Mouse (Mus musculus): ENCODE measurements around the gene Sbno1. TPM values are rescaled to one million over a fixed set of nuclear protein-coding genes. Genes with fewer than 3 reads are reported as not detected.
A peak's percentile ranks its signal among the peaks of the same experiment; 100 is the strongest.

The Sbno1 gene
- polyA plus RNA-seq, 1 experiment = 189 TPM

GRCm38 (mm10) chr5:124439447-124440093 is 13.8 kb upstream of the Sbno1 start, which contains the start of gene Kmt5a:
Kmt5a (plus strand) TSS chr5:124439930.
- Histone ChIP-seq H3K36me3 (ENCODE audit: control insufficient read depth, insufficient read depth, low read length, poor library complexity, severe bottlenecking) (no peaks in the 10 kb centered on the region), H3K27ac (ENCODE audit: insufficient read depth, low read length) (peak within 1 kb of the TSS; percentile 83), H3K27me3 (ENCODE audit: control insufficient read depth, insufficient read depth, low read length, poor library complexity, severe bottlenecking) (no peaks in the 10 kb centered on the region)

GRCm38 (mm10) chr5:124438746-124439145 is 12.9 kb upstream of the Sbno1 start:
- H3K9ac ChIP-seq (ENCODE audit: low read depth, poor library complexity, severe bottlenecking) = peak overlapping the region; percentile 82
- H3K27ac ChIP-seq (ENCODE audit: insufficient read depth, low read length) = peak overlapping the region; percentile 74

More at GRCm38 (mm10) chr5:124439447-124440093, 13.8 kb upstream of the Sbno1 start, which contains the start of gene Kmt5a:
- Histone ChIP-seq H3K4me1 (ENCODE audit: control insufficient read depth, insufficient read depth, low read length) (no peaks in the 10 kb centered on the region), H3K9me3 (replicated peaks; ENCODE audit: control insufficient read depth, insufficient read depth, low read length, poor library complexity, severe bottlenecking) (no peaks in the 10 kb centered on the region), H3K9ac (ENCODE audit: low read depth, poor library complexity, severe bottlenecking) (peak within 1 kb of the TSS; percentile 84), H3K4me3 (ENCODE audit: low read depth, low read length) (peak within 1 kb of the TSS; percentile 99)
- TF ChIP-seq EP300 (IDR thresholded peaks at IDR 0.05; ENCODE audit: insufficient read depth, low read depth, low read length) (no peak), POLR2A (IDR thresholded peaks at IDR 0.05; ENCODE audit: insufficient read depth, low read length) (peak; percentile 74)

GRCm38 (mm10) chr5:124438229-124438628 is 12.4 kb upstream of the Sbno1 start:
- no peaks in the 10 kb centered on the region for H3K4me1 ChIP-seq (ENCODE audit: control insufficient read depth, insufficient read depth, low read length)
- H3K27ac ChIP-seq (ENCODE audit: insufficient read depth, low read length) = 0 out of 2 replicates have a peak overlapping the region, but pooled peaks have one; percentile 74
- H3K27me3 ChIP-seq (ENCODE audit: control insufficient read depth, insufficient read depth, low read length, poor library complexity, severe bottlenecking) = no peaks in the 10 kb centered on the region
- peak overlapping the region; percentile 82 for H3K9ac ChIP-seq (ENCODE audit: low read depth, poor library complexity, severe bottlenecking)
- H3K36me3 ChIP-seq (ENCODE audit: control insufficient read depth, insufficient read depth, low read length, poor library complexity, severe bottlenecking) = no peaks in the 10 kb centered on the region
- no peak overlapping the region for H3K4me3 ChIP-seq (ENCODE audit: low read depth, low read length)
- TF ChIP-seq CTCF (IDR thresholded peaks at IDR 0.05; ENCODE audit: low read depth, low read length) (peak; percentile 33), POLR2A (IDR thresholded peaks at IDR 0.05; ENCODE audit: insufficient read depth, low read length) (no peak), EP300 (IDR thresholded peaks at IDR 0.05; ENCODE audit: insufficient read depth, low read depth, low read length) (no peak)
- no peaks in the 10 kb centered on the region for H3K9me3 ChIP-seq (replicated peaks; ENCODE audit: control insufficient read depth, insufficient read depth, low read length, poor library complexity, severe bottlenecking)

More at GRCm38 (mm10) chr5:124438746-124439145, 12.9 kb upstream of the Sbno1 start:
- H3K36me3 ChIP-seq (ENCODE audit: control insufficient read depth, insufficient read depth, low read length, poor library complexity, severe bottlenecking) = no peaks in the 10 kb centered on the region
- peak overlapping the region; percentile 65 for H3K4me3 ChIP-seq (ENCODE audit: low read depth, low read length)
- H3K4me1 ChIP-seq (ENCODE audit: control insufficient read depth, insufficient read depth, low read length) = no peaks in the 10 kb centered on the region
- no peak for TF ChIP-seq EP300 (IDR thresholded peaks at IDR 0.05; ENCODE audit: insufficient read depth, low read depth, low read length)
- no peak for TF ChIP-seq POLR2A (IDR thresholded peaks at IDR 0.05; ENCODE audit: insufficient read depth, low read length)
- no peak for TF ChIP-seq CTCF (IDR thresholded peaks at IDR 0.05; ENCODE audit: low read depth, low read length)
- H3K9me3 ChIP-seq (replicated peaks; ENCODE audit: control insufficient read depth, insufficient read depth, low read length, poor library complexity, severe bottlenecking) = no peaks in the 10 kb centered on the region
- no peaks in the 10 kb centered on the region for H3K27me3 ChIP-seq (ENCODE audit: control insufficient read depth, insufficient read depth, low read length, poor library complexity, severe bottlenecking)

GRCm38 (mm10) chr5:124433048-124433447 is 7.2 kb upstream of the Sbno1 start:
- H3K9ac ChIP-seq (ENCODE audit: low read depth, poor library complexity, severe bottlenecking) = no peak overlapping the region
- H3K27ac ChIP-seq (ENCODE audit: insufficient read depth, low read length) = no peak overlapping the region
- TF ChIP-seq CTCF (IDR thresholded peaks at IDR 0.05; ENCODE audit: low read depth, low read length) = no peak
- TF ChIP-seq POLR2A (IDR thresholded peaks at IDR 0.05; ENCODE audit: insufficient read depth, low read length) = no peak
- TF ChIP-seq EP300 (IDR thresholded peaks at IDR 0.05; ENCODE audit: insufficient read depth, low read depth, low read length) = no peak
- H3K4me1 ChIP-seq (ENCODE audit: control insufficient read depth, insufficient read depth, low read length) = no peaks in the 10 kb centered on the region
- H3K4me3 ChIP-seq (ENCODE audit: low read depth, low read length) = no peak overlapping the region
- no peaks in the 10 kb centered on the region for H3K27me3 ChIP-seq (ENCODE audit: control insufficient read depth, insufficient read depth, low read length, poor library complexity, severe bottlenecking)
- H3K36me3 ChIP-seq (ENCODE audit: control insufficient read depth, insufficient read depth, low read length, poor library complexity, severe bottlenecking) = no peaks in the 10 kb centered on the region
- H3K9me3 ChIP-seq (replicated peaks; ENCODE audit: control insufficient read depth, insufficient read depth, low read length, poor library complexity, severe bottlenecking) = no peaks in the 10 kb centered on the region

GRCm38 (mm10) chr5:124432398-124433012 is 6.7 kb upstream of the Sbno1 start:
- Histone ChIP-seq H3K36me3 (ENCODE audit: control insufficient read depth, insufficient read depth, low read length, poor library complexity, severe bottlenecking) (no peaks in the 10 kb centered on the region), H3K9me3 (replicated peaks; ENCODE audit: control insufficient read depth, insufficient read depth, low read length, poor library complexity, severe bottlenecking) (no peaks in the 10 kb centered on the region), H3K9ac (ENCODE audit: low read depth, poor library complexity, severe bottlenecking) (no peak overlapping the region), H3K27ac (ENCODE audit: insufficient read depth, low read length) (no peak overlapping the region), H3K27me3 (ENCODE audit: control insufficient read depth, insufficient read depth, low read length, poor library complexity, severe bottlenecking) (no peaks in the 10 kb centered on the region), H3K4me3 (ENCODE audit: low read depth, low read length) (no peak overlapping the region), H3K4me1 (ENCODE audit: control insufficient read depth, insufficient read depth, low read length) (no peaks in the 10 kb centered on the region)
- no peak for TF ChIP-seq POLR2A (IDR thresholded peaks at IDR 0.05; ENCODE audit: insufficient read depth, low read length)
- TF ChIP-seq CTCF (IDR thresholded peaks at IDR 0.05; ENCODE audit: low read depth, low read length) = no peak
- TF ChIP-seq EP300 (IDR thresholded peaks at IDR 0.05; ENCODE audit: insufficient read depth, low read depth, low read length) = no peak
